Mouse (Mus musculus) frontal cortex, postnatal 14 days (tissue): ENCODE results near the gene Gm4884.
"Not testable (repeated sequence)": the region's sequence is repeated elsewhere in the genome, so short reads cannot be mapped to it uniquely, and the experiment has no call there.

Source experiments
- DNase-seq, 2 experiments: peaks; one replicate each; pipeline ENCODE4 v3.0.0; 2022; ENCODE audit warnings: low spot score in 2 of 2

Gm4884 gene

DNA sequence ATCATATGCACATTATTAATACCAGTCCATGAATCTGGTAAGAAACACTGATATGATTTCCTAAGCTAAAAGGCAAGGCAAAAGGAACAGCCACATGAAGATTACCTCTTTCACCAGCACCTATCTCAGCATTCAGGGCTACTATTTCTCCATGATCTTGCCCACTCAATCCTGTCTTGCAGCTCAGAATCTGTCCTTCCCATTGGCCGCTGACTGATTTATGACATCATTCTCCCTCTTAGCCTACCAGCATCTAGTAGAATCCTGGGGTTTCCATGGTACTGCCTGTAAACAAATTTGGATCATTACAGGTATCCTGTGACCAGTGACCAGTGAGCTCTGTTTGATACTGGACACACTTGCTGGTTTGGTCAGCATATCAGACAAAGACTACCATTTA lies at the start of gene Gm4884:
TSS of gene Gm4884 (plus strand) at position 301 of the 400 bp plus-strand sequence.
- not testable (repeated sequence) for DNase-seq

DNA sequence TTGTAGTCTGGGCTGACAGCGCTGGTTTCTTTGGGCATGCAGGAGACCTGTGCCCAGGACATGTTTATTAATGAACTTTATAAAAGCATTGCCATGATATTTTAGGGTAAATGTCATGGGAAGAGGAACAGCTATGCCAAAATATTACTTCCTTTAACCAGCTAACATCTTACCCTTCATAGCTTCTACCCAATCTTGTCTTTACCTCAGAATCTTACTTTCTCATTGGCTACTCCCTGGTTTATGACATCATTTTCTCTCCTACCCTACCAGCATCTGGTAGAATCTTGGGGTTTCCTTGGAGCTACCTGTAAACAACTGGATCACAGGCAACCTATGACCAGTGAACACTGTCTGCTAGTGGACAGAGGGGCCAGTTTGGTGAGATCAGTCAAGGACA lies 45.3 kb upstream of the Gm4884 start, which contains the start of gene 4930433I11Rik:
TSS of gene 4930433I11Rik (plus strand) at position 301 of the 400 bp plus-strand sequence.
- DNase-seq, result no peak

DNA sequence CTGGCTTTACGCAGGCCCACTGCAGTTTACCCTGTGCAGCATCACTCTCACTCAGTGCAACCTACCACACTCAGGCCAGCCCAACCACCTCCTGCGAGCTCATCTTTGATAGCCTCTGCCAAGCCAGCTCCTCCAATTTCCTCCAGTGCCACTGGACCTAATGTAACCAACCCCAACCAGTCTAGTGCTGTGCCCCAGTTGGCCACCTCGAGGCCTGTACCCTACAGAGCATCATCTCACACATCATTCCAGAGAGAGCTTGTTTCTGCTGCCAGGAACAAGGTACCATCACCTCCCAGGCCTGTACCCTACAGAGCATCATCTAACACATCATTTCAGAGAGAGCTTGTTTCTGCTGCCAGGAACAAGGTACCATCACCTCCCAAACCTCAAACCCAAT lies 11.5 kb downstream of the Gm4884 start:
- DNase-seq, result not testable (repeated sequence)
